Mouse (Mus musculus) stomach, postnatal 0 days (tissue): ENCODE results near the gene Myrfl.

Experiments
- CTCF ChIP-seq: IDR thresholded peaks from 2 replicates; pipeline ENCODE4 v1.5.1; 2016; ENCODE audit warnings: antibody characterized with exemption, low read depth, mild to moderate bottlenecking, moderate library complexity
- EP300 ChIP-seq: optimal IDR thresholded peaks from 2 replicates; pipeline ENCODE3; 2016; ENCODE audit warnings: antibody characterized with exemption

DNA sequence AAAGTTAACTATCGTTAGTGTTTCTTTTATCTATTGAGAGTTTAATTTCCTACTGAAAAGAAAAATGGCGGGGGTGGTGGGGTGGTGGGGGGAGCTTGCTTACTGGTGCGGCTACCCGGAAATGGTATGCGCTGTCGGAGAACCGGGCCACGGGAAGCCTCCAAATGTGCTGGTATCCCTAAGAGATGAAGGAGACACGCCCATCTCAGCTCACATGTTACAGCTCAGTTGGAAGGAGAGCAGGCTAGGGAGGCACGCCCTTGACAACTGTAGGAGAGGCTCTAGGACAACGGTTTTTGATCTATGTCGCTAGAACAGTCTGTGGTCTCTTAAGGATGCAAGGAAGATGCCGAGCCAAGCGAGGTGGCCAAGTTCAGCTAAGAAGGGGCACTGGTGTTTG lies 119.9 kb downstream of the Myrfl start:
- TF ChIP-seq CTCF (no peak), EP300 (no peak)
